Mouse (Mus musculus): ENCODE results near the gene C5ar2. TPM values are rescaled to one million over a fixed set of nuclear protein-coding genes. Genes with fewer than 3 reads are reported as not detected.
"Not testable (repeated sequence)": the region's sequence is repeated elsewhere in the genome, so short reads cannot be mapped to it uniquely, and the experiment has no call there.

Gene C5ar2
- polyA plus RNA-seq, 1 experiment from 2014 or later = not detected

- H3K4me2 ChIP-seq (replicated peaks) = no peak overlapping the region
Observed at GRCm38 (mm10) chr7:16274922-16275890, 31.3 kb upstream of the C5ar2 start.

DNA sequence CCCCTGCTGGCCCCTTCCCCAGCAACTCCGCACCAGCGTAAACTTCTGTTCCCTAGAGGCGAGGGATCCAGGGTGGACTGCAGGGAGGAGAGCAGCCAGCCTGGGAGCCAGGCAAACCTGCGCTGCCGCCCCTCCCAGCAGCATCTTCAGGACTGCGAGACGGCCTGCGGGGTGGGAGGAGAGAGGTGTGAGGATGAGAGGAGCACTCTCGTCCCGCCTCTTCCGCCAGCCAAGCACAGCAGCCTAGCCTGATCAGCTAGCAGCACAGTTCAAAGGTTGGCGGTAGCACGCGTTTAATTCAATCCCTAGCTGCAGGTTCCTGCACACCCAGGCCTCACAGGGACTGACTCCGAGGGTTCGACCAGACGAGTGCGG lies 29.8 kb upstream of the C5ar2 start:
- DNase-seq (ENCODE audit: low spot score) (peak; percentile 62), ATAC-seq (ENCODE audit: low FRiP score) (peak; percentile 67)
- WGBS = 0% methylated on average over 18 of the region's 18 CpGs
- Histone ChIP-seq H3K9ac (peak overlapping the region; percentile 92), H3K27ac (peak overlapping the region; percentile 95), H3K4me1 (replicated peaks; ENCODE audit: control insufficient read depth, insufficient read depth, low read length) (peaks cover 25% of the 10 kb centered on the region), H3K9me3 (ENCODE audit: control insufficient read depth, low read length) (no peaks in the 10 kb centered on the region), H3K4me3 (replicated peaks; ENCODE audit: low read length) (peak overlapping the region; percentile 89), H3K36me3 (replicated peaks; ENCODE audit: control insufficient read depth, insufficient read depth) (peaks cover 35% of the 10 kb centered on the region), H3K4me2 (replicated peaks) (peak overlapping the region; percentile 87), H3K27me3 (ENCODE audit: control insufficient read depth, insufficient read depth, low read length) (no peaks in the 10 kb centered on the region)

More at GRCm38 (mm10) chr7:16274922-16275890, 31.3 kb upstream of the C5ar2 start:
- WGBS = 90% methylated on average over 10 of the region's 10 CpGs
- H3K36me3 ChIP-seq (replicated peaks; ENCODE audit: control insufficient read depth, insufficient read depth) = peaks cover 47% of the 10 kb centered on the region
- no peaks in the 10 kb centered on the region for H3K9me3 ChIP-seq (ENCODE audit: control insufficient read depth, low read length)
- no peak overlapping the region for H3K4me3 ChIP-seq (replicated peaks; ENCODE audit: low read length)
- ATAC-seq (ENCODE audit: low FRiP score) (no peak), DNase-seq (ENCODE audit: low spot score) (no peak)
- no peak overlapping the region for H3K9ac ChIP-seq
- no peaks in the 10 kb centered on the region for H3K27me3 ChIP-seq (ENCODE audit: control insufficient read depth, insufficient read depth, low read length)
- H3K27ac ChIP-seq = no peak overlapping the region
- H3K4me1 ChIP-seq (replicated peaks; ENCODE audit: control insufficient read depth, insufficient read depth, low read length) = peaks cover 25% of the 10 kb centered on the region

- peak within 1 kb of the TSS; percentile 95 for H3K27ac ChIP-seq
- H3K9me3 ChIP-seq (ENCODE audit: control insufficient read depth, low read length) = no peaks in the 10 kb centered on the region
- H3K4me1 ChIP-seq (replicated peaks; ENCODE audit: control insufficient read depth, insufficient read depth, low read length) = peaks cover 25% of the 10 kb centered on the region
- peak within 1 kb of the TSS; percentile 89 for H3K4me3 ChIP-seq (replicated peaks; ENCODE audit: low read length)
- WGBS = under 1% methylated on average over 46 of the region's 49 CpGs
- ATAC-seq (ENCODE audit: low FRiP score) (peak; percentile 86), DNase-seq (ENCODE audit: low spot score) (peak; percentile 89)
- peak within 1 kb of the TSS; percentile 87 for H3K4me2 ChIP-seq (replicated peaks)
- no peaks in the 10 kb centered on the region for H3K27me3 ChIP-seq (ENCODE audit: control insufficient read depth, insufficient read depth, low read length)
- H3K36me3 ChIP-seq (replicated peaks; ENCODE audit: control insufficient read depth, insufficient read depth) = peaks cover 33% of the 10 kb centered on the region
- H3K9ac ChIP-seq = peak within 1 kb of the TSS; percentile 92
Observed at GRCm38 (mm10) chr7:16273081-16273765, 29.3 kb upstream of the C5ar2 start, which contains the start of gene Inafm1. Inafm1 (minus strand) TSS chr7:16273617.

DNA sequence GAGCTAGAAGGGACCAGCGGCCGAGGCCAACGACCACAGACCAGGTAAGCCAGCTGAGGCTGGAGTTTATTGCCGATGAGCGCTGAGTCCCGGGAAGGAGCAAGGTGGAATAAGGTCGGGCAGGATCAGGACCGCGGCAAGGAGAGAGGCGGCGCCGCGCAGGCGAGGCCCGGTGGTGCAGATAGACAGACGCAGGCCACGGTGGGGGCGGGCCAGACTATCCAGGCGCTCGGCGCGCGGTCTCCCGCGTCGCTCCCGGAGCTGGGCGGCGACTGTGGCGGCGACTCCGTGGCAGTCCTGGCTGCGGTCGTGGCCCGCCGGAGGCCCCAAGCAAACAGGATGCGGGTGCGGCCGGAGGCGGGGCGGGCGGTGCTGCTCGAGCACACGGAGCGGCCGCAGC lies 28.7 kb upstream of the C5ar2 start:
- Histone ChIP-seq H3K9me3 (ENCODE audit: control insufficient read depth, low read length) (no peaks in the 10 kb centered on the region), H3K36me3 (replicated peaks; ENCODE audit: control insufficient read depth, insufficient read depth) (peaks cover 27% of the 10 kb centered on the region), H3K27ac (peak overlapping the region; percentile 95), H3K27me3 (ENCODE audit: control insufficient read depth, insufficient read depth, low read length) (no peaks in the 10 kb centered on the region), H3K4me3 (replicated peaks; ENCODE audit: low read length) (peak overlapping the region; percentile 89), H3K4me1 (replicated peaks; ENCODE audit: control insufficient read depth, insufficient read depth, low read length) (peaks cover 25% of the 10 kb centered on the region), H3K4me2 (replicated peaks) (peak overlapping the region; percentile 87), H3K9ac (peak overlapping the region; percentile 92)
- peak; percentile 70 for DNase-seq (ENCODE audit: low spot score)
- under 1% methylated on average over 42 of the region's 46 CpGs for WGBS
- peak; percentile 72 for ATAC-seq (ENCODE audit: low FRiP score)

DNA sequence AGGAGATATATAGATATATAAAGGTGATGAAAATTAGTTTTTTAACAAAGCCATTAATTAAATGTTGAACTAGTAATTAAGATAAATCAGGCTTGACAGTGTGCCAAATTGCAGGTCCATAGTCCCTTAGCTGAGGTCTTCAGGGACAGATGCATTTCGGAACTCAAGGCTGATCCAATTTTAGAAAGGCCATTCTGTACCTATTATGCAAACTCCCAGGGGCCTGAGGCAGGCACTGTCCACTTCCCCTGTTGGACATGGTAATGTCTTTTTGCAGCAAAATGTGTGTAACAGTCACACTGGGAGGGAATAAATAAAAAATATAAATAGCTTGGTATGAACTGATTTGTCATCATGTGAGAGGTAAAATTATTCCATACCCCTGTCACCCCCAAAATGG lies 27.2 kb upstream of the C5ar2 start:
- Histone ChIP-seq H3K4me3 (replicated peaks; ENCODE audit: low read length) (peak overlapping the region; percentile 89; the same call in 1 of the 2 replicates), H3K27ac (no peak overlapping the region), H3K27me3 (ENCODE audit: control insufficient read depth, insufficient read depth, low read length) (no peaks in the 10 kb centered on the region), H3K9ac (peak overlapping the region; percentile 92; the same call in 1 of the 2 replicates), H3K4me2 (replicated peaks) (peak overlapping the region; percentile 87), H3K9me3 (ENCODE audit: control insufficient read depth, low read length) (no peaks in the 10 kb centered on the region), H3K4me1 (replicated peaks; ENCODE audit: control insufficient read depth, insufficient read depth, low read length) (peaks cover 25% of the 10 kb centered on the region), H3K36me3 (replicated peaks; ENCODE audit: control insufficient read depth, insufficient read depth) (peaks cover 12% of the 10 kb centered on the region)
- no peak for ATAC-seq (ENCODE audit: low FRiP score)
- no peak for DNase-seq (ENCODE audit: low spot score)
- WGBS = 27% methylated on average over 1 of the region's 1 CpGs

DNA sequence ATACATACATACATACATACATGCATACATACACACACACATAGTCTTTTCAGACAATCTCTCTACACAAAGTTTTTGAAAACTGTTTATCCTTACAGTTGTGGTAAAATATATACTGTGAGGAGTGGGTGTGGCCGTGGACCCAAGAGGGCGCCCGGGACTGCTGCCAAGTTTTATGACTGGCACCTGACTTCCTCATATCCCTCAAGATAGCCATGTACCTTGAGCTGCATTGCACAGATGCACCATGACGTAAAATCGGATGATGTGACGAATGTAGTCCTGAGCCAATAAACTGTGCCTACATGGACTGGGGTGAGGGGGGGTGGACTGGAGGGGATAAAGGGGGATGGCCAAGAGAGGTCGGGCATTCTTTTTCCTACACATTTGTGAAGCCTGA lies 22.6 kb upstream of the C5ar2 start:
- not testable (repeated sequence) for H3K9me3 ChIP-seq (ENCODE audit: control insufficient read depth, low read length); H3K27ac ChIP-seq; H3K36me3 ChIP-seq (replicated peaks; ENCODE audit: control insufficient read depth, insufficient read depth); H3K4me3 ChIP-seq (replicated peaks; ENCODE audit: low read length); H3K4me2 ChIP-seq (replicated peaks); ATAC-seq (ENCODE audit: low FRiP score); H3K27me3 ChIP-seq (ENCODE audit: control insufficient read depth, insufficient read depth, low read length); H3K9ac ChIP-seq; DNase-seq (ENCODE audit: low spot score)
- peaks cover 12% of the 10 kb centered on the region for H3K4me1 ChIP-seq (replicated peaks; ENCODE audit: control insufficient read depth, insufficient read depth, low read length)
- 91% methylated on average over 7 of the region's 7 CpGs for WGBS

- Histone ChIP-seq H3K36me3 (replicated peaks; ENCODE audit: control insufficient read depth, insufficient read depth) (no peaks in the 10 kb centered on the region), H3K4me1 (replicated peaks; ENCODE audit: control insufficient read depth, insufficient read depth, low read length) (0 out of 2 replicates have a peak, but pooled peaks cover 6% of the 10 kb centered on the region), H3K4me2 (replicated peaks) (no peak overlapping the region), H3K27me3 (ENCODE audit: control insufficient read depth, insufficient read depth, low read length) (no peaks in the 10 kb centered on the region), H3K9me3 (ENCODE audit: control insufficient read depth, low read length) (peaks cover 8% of the 10 kb centered on the region; the same call in 1 of the 2 replicates), H3K9ac (no peak overlapping the region), H3K27ac (no peak overlapping the region), H3K4me3 (replicated peaks; ENCODE audit: low read length) (no peak overlapping the region)
- DNase-seq (ENCODE audit: low spot score) (no peak), ATAC-seq (ENCODE audit: low FRiP score) (no peak)
- 89% methylated on average over 11 of the region's 11 CpGs for WGBS
Observed at GRCm38 (mm10) chr7:16265856-16266255, 21.9 kb upstream of the C5ar2 start.

DNA sequence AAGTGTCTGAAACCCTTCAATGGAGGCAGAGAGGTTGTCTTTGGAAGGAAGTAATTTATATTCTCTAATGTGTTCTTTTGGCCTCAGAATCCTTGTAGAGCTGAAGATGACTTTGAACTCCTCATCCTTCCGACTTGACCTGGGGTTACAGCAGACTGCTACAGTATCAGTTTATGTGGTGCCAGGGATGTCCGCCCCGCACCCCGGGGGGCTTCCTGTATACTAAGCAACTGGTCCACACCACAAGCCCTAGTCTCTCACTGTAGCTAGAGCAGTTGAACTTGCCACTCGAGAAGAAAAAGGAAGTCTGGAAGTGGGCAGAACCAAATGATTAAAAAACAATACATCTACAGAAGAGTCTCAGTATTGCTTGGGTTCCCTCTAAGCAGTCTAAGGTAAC lies 19.9 kb upstream of the C5ar2 start:
- no peak overlapping the region for H3K27ac ChIP-seq
- H3K9ac ChIP-seq = no peak overlapping the region
- DNase-seq (ENCODE audit: low spot score) = no peak
- no peaks in the 10 kb centered on the region for H3K36me3 ChIP-seq (replicated peaks; ENCODE audit: control insufficient read depth, insufficient read depth)
- no peaks in the 10 kb centered on the region for H3K4me1 ChIP-seq (replicated peaks; ENCODE audit: control insufficient read depth, insufficient read depth, low read length)
- ATAC-seq (ENCODE audit: low FRiP score) = no peak
- H3K4me2 ChIP-seq (replicated peaks) = no peak overlapping the region
- no peak overlapping the region for H3K4me3 ChIP-seq (replicated peaks; ENCODE audit: low read length)
- WGBS = 79% methylated on average over 5 of the region's 5 CpGs
- peaks cover 8% of the 10 kb centered on the region; the same call in 1 of the 2 replicates for H3K9me3 ChIP-seq (ENCODE audit: control insufficient read depth, low read length)
- no peaks in the 10 kb centered on the region for H3K27me3 ChIP-seq (ENCODE audit: control insufficient read depth, insufficient read depth, low read length)

Measured in hindbrain, embryonic 14.5 days (tissue).